Mouse (Mus musculus) MEL (cell line): ENCODE results near the gene Map3k1. TPM values are rescaled to one million over a fixed set of nuclear protein-coding genes. Genes with fewer than 3 reads are reported as not detected.

Experiments
- DNase-seq: peaks from one replicate; pipeline ENCODE4 v3.0.0; 2011; ENCODE audit warnings: low read depth, low spot score
- H3K27ac ChIP-seq: 2 replicates; pipeline ENCODE4 v1.5.1; 2012; ENCODE audit warnings: low read depth, mild to moderate bottlenecking, control low read depth, low read length, moderate library complexity; ENCODE audit not compliant: control insufficient read depth
- H3K27me3 ChIP-seq, 2 experiments: fragments of 150-350 bp in 1 of 2; sonication (generic) in 1 of 2; 2 replicates each; pipeline ENCODE4 v1.6.1; 2012; ENCODE audit warnings: low read length in 2 of 2, mild to moderate bottlenecking in 2 of 2, improper control_type of control experiment in 1 of 2, moderate library complexity in 1 of 2; ENCODE audit not compliant: insufficient read depth in 2 of 2, control insufficient read depth in 1 of 2
- H3K36me3 ChIP-seq, 2 experiments: 2 replicates each; pipeline ENCODE4 v1.6.1; 2012 to 2014; ENCODE audit warnings: low read length in 2 of 2, improper control_type of control experiment in 1 of 2, inconsistent platforms in 1 of 2, mild to moderate bottlenecking in 1 of 2; ENCODE audit not compliant: insufficient read depth in 2 of 2, control insufficient read depth in 1 of 2
- H3K4me1 ChIP-seq, 2 experiments: fragments of 150-350 bp in 1 of 2; sonication (generic) in 1 of 2; 2 replicates each; pipeline ENCODE4 v1.6.1; 2012; ENCODE audit warnings: low read length in 2 of 2, improper control_type of control experiment in 1 of 2, mild to moderate bottlenecking in 1 of 2; ENCODE audit not compliant: insufficient read depth in 2 of 2, control insufficient read depth in 1 of 2
- H3K4me3 ChIP-seq, 2 experiments: fragments of 150-350 bp in 1 of 2; sonication (generic) in 1 of 2; 2 replicates each; pipeline ENCODE4 v1.5.1; 2012; ENCODE audit warnings: low read depth in 2 of 2, low read length in 2 of 2, mild to moderate bottlenecking in 2 of 2, moderate library complexity in 2 of 2, control low read depth in 1 of 2, improper control_type of control experiment in 1 of 2; ENCODE audit not compliant: control insufficient read depth in 1 of 2, insufficient read depth in 1 of 2
- H3K79me2 ChIP-seq: 2 replicates; pipeline ENCODE4 v1.6.1; 2012; ENCODE audit warnings: mild to moderate bottlenecking, low read length, moderate library complexity; ENCODE audit not compliant: control insufficient read depth, poor library complexity, insufficient read depth
- H3K9ac ChIP-seq: 2 replicates; pipeline ENCODE4 v1.6.1; 2012; ENCODE audit warnings: low read depth, mild to moderate bottlenecking, control low read depth, low read length, moderate library complexity; ENCODE audit not compliant: control insufficient read depth, poor library complexity, severe bottlenecking
- H3K9me3 ChIP-seq: fragments of 150-350 bp; sonication (generic); replicated peaks from 2 replicates; pipeline ENCODE4 v1.6.1; 2012; ENCODE audit warnings: mild to moderate bottlenecking, low read length, improper control_type of control experiment, moderate library complexity; ENCODE audit not compliant: insufficient read depth
- CHD1 ChIP-seq: IDR thresholded peaks from 2 replicates; pipeline ENCODE4 v1.6.1; 2012; ENCODE audit warnings: low read depth, mild to moderate bottlenecking, inconsistent platforms, low read length, improper control_type of control experiment
- CTCF ChIP-seq, 3 experiments: IDR thresholded peaks in 2 of 3; conservative IDR thresholded peaks in 1 of 3; 2 replicates each; pipeline ENCODE4 v1.5.1; 2011 to 2012; ENCODE audit warnings: low read length in 3 of 3, low read depth in 2 of 3, mild to moderate bottlenecking in 2 of 3, improper control_type of control experiment in 1 of 3, inconsistent platforms in 1 of 3, mixed read lengths in 1 of 3, moderate library complexity in 1 of 3; ENCODE audit not compliant: control insufficient read depth in 1 of 3, insufficient read depth in 1 of 3, poor library complexity in 1 of 3, severe bottlenecking in 1 of 3
- GABPA ChIP-seq: IDR thresholded peaks from 2 replicates; pipeline ENCODE4 v1.6.1; 2012; ENCODE audit warnings: low read depth, mild to moderate bottlenecking, inconsistent platforms, low read length, improper control_type of control experiment, moderate library complexity
- GATA1 ChIP-seq: IDR thresholded peaks from 2 replicates; pipeline ENCODE4 v1.6.1; 2011; ENCODE audit warnings: low read depth, low read length, improper control_type of control experiment
- KAT2A ChIP-seq: conservative IDR thresholded peaks from 2 replicates; pipeline ENCODE4 v1.6.1; 2012; ENCODE audit warnings: low read depth, low read length, improper control_type of control experiment, inconsistent platforms
- MAX ChIP-seq: IDR thresholded peaks from 2 replicates; pipeline ENCODE4 v1.6.1; 2011; ENCODE audit warnings: low read length, improper control_type of control experiment
- MYC ChIP-seq: IDR thresholded peaks from 2 replicates; pipeline ENCODE4 v1.6.1; 2011; ENCODE audit warnings: low read depth, mild to moderate bottlenecking, low read length, improper control_type of control experiment, moderate library complexity
- POLR2A ChIP-seq, 2 experiments: IDR thresholded peaks; 2 replicates each; pipeline ENCODE4 v1.6.1; 2011 to 2012; ENCODE audit warnings: low read length in 2 of 2, mild to moderate bottlenecking in 2 of 2, control low read depth in 1 of 2, improper control_type of control experiment in 1 of 2, low read depth in 1 of 2, moderate library complexity in 1 of 2; ENCODE audit not compliant: control insufficient read depth in 1 of 2, insufficient read depth in 1 of 2, poor library complexity in 1 of 2
- RAD21 ChIP-seq: IDR thresholded peaks from 2 replicates; pipeline ENCODE4 v1.6.1; 2011; ENCODE audit warnings: mild to moderate bottlenecking, low read depth, low read length, improper control_type of control experiment
- RCOR1 ChIP-seq: IDR thresholded peaks from 2 replicates; pipeline ENCODE4 v1.6.1; 2012; ENCODE audit warnings: low read depth, mild to moderate bottlenecking, inconsistent platforms, low read length, improper control_type of control experiment
- TBP ChIP-seq: IDR thresholded peaks from 2 replicates; pipeline ENCODE4 v1.8.0; 2011; ENCODE audit warnings: low read depth, low read length, improper control_type of control experiment
- TCF12 ChIP-seq: IDR thresholded peaks from 2 replicates; pipeline ENCODE4 v1.6.1; 2014; ENCODE audit warnings: low read depth, mild to moderate bottlenecking, inconsistent platforms, low read length, improper control_type of control experiment, moderate library complexity
- USF1 ChIP-seq: IDR thresholded peaks from 2 replicates; pipeline ENCODE4 v1.6.1; 2014; ENCODE audit warnings: low read depth, mild to moderate bottlenecking, inconsistent platforms, low read length, improper control_type of control experiment, moderate library complexity
- ZNF384 ChIP-seq: IDR thresholded peaks from 2 replicates; pipeline ENCODE4 v1.6.1; 2012; ENCODE audit warnings: low read depth, mild to moderate bottlenecking, inconsistent platforms, low read length, improper control_type of control experiment
- polyA plus RNA-seq, 2 experiments: library from polyadenylated mRNA; stranded (reverse) in 1 of 2; unstranded in 1 of 2; fragments of >175 nt in 1 of 2; fragments of >200 nt in 1 of 2; gene quantifications; 2 replicates each; pipeline versions ENCODE4 v1.2.1 to v1.2.4; 2012; ENCODE audit warnings: low replicate concordance in 2 of 2, low read depth in 1 of 2; ENCODE audit not compliant: insufficient read length in 2 of 2, insufficient read depth in 1 of 2, missing spikeins in 1 of 2
- total RNA-seq: library from RNA; depleted of rRNA; stranded (reverse); fragments of 300-350 nt; gene quantifications from 2 replicates; pipeline ENCODE4 v1.2.3, GENCODE M21; 2012

Gene Map3k1
- total and polyA plus RNA-seq, 3 experiments, result 4.3 to 20.7 (median 4.4) TPM

GRCm38 (mm10) chr13:111856232-111856631 lies 47.4 kb upstream of the Map3k1 start:
- DNase-seq, result no peak
- no peak overlapping the region for H3K4me3 ChIP-seq
- no peak overlapping the region for H3K9ac ChIP-seq
- no peaks in the 10 kb centered on the region; a peak in 2 of 4 replicates for H3K27me3 ChIP-seq
- no peaks in the 10 kb centered on the region for H3K36me3 ChIP-seq
- no peaks in the 10 kb centered on the region for H3K9me3 ChIP-seq
- H3K4me1 ChIP-seq, result no peaks in the 10 kb centered on the region
- TF ChIP-seq GATA1 (no peak), TBP (no peak), RCOR1 (no peak), TCF12 (no peak), CHD1 (no peak), KAT2A (no peak), RAD21 (no peak), ZNF384 (no peak), USF1 (no peak), GABPA (no peak), MYC (no peak), CTCF (IDR thresholded peaks at IDR 0.05 in 2 of 3, conservative IDR thresholded peaks at IDR 0.05 in 1 of 3; ENCODE audit: control insufficient read depth in 1 of 3, insufficient read depth in 1 of 3, low read depth in 2 of 3, low read length in 3 of 3, poor library complexity in 1 of 3, severe bottlenecking in 1 of 3) (no peak), MAX (no peak)
- no peaks in the 10 kb centered on the region for H3K79me2 ChIP-seq
- H3K27ac ChIP-seq, result no peak overlapping the region

GRCm38 (mm10) chr13:111852451-111853224 lies 43.8 kb upstream of the Map3k1 start:
- Histone ChIP-seq H3K27ac (no peak overlapping the region), H3K9me3 (no peaks in the 10 kb centered on the region), H3K4me1 (no peaks in the 10 kb centered on the region), H3K79me2 (no peaks in the 10 kb centered on the region), H3K27me3 (no peaks in the 10 kb centered on the region; a peak in 2 of 4 replicates), H3K9ac (no peak overlapping the region), H3K36me3 (no peaks in the 10 kb centered on the region), H3K4me3 (no peak overlapping the region)
- no peak for DNase-seq
- no peak for TF ChIP-seq POLR2A (IDR thresholded peaks at IDR 0.05; ENCODE audit: control insufficient read depth in 1 of 2, insufficient read depth in 1 of 2, low read depth in 1 of 2, low read length in 2 of 2, poor library complexity in 1 of 2)
